Mouse (Mus musculus) E14TG2a.4 (cell line): ENCODE measurements around the gene Med12l.

Source experiments
- CTCF ChIP-seq: conservative IDR thresholded peaks from 2 replicates; pipeline ENCODE4 v1.5.1; 2014; ENCODE audit warnings: low read length
- NANOG ChIP-seq: IDR thresholded peaks from 2 replicates; pipeline ENCODE4 v1.6.1; 2014; ENCODE audit warnings: borderline replicate concordance, low read length, mixed read lengths

GRCm38 (mm10) chr3:59060131-59060530 lies 54.5 kb downstream of the Med12l start:
- TF ChIP-seq CTCF = no peak
- TF ChIP-seq NANOG = no peak
